Mouse (Mus musculus) heart, embryonic 14.5 days (tissue): ENCODE data around the gene Kif16b. TPM values are rescaled to one million over a fixed set of nuclear protein-coding genes. Genes with fewer than 3 reads are reported as not detected.
A peak's percentile ranks its signal among the peaks of the same experiment; 100 is the strongest.

Experiments used
- ATAC-seq: fragments of 200-750 bp; cut with Nextera tagmentation; 2 replicates; pipeline ENCODE4 v1.8.0; 2017; ENCODE audit warnings: low read depth, moderate TSS enrichment; ENCODE audit not compliant: insufficient number of reproducible peaks, insufficient read depth, low FRiP score
- H3K27ac ChIP-seq, 2 experiments: fragments of 200-500 bp in 1 of 2; fragments of 300-500 bp in 1 of 2; sonication (generic) in 1 of 2; replicated peaks in 1 of 2; 2 replicates each; pipeline ENCODE4 v1.5.1; 2012 to 2014; ENCODE audit warnings: low read depth in 2 of 2, low read length in 2 of 2, control low read depth in 1 of 2, mild to moderate bottlenecking in 1 of 2, mixed read lengths in 1 of 2; ENCODE audit not compliant: control insufficient read depth in 1 of 2, insufficient read depth in 1 of 2
- H3K27me3 ChIP-seq: fragments of 300-500 bp; sonication (generic); 2 replicates; pipeline ENCODE4 v1.6.1; 2014; ENCODE audit warnings: mild to moderate bottlenecking, low read length, control low read depth; ENCODE audit not compliant: control insufficient read depth, insufficient read depth
- H3K36me3 ChIP-seq: fragments of 300-500 bp; sonication (generic); 2 replicates; pipeline ENCODE4 v1.6.1; 2014; ENCODE audit warnings: mild to moderate bottlenecking, control low read depth, low read length, mixed read lengths; ENCODE audit not compliant: control insufficient read depth, insufficient read depth
- H3K4me1 ChIP-seq, 2 experiments: fragments of 200-500 bp in 1 of 2; fragments of 300-500 bp in 1 of 2; sonication (generic) in 1 of 2; 2 replicates each; pipeline ENCODE4 v1.6.1; 2012 to 2014; ENCODE audit warnings: low read length in 2 of 2, control low read depth in 1 of 2, mixed read lengths in 1 of 2; ENCODE audit not compliant: control insufficient read depth in 2 of 2, insufficient read depth in 2 of 2
- H3K4me2 ChIP-seq: fragments of 300-500 bp; sonication (generic); 2 replicates; pipeline ENCODE4 v1.6.1; 2014; ENCODE audit warnings: mild to moderate bottlenecking, low read length
- H3K4me3 ChIP-seq, 2 experiments: fragments of 200-500 bp in 1 of 2; fragments of 300-500 bp in 1 of 2; sonication (generic) in 1 of 2; 2 replicates each; pipeline ENCODE4 v1.5.1; 2012 to 2014; ENCODE audit warnings: low read length in 2 of 2, mild to moderate bottlenecking in 2 of 2, control low read depth in 1 of 2, low read depth in 1 of 2, moderate library complexity in 1 of 2; ENCODE audit not compliant: control insufficient read depth in 1 of 2, insufficient read depth in 1 of 2
- H3K9ac ChIP-seq: fragments of 300-500 bp; sonication (generic); 2 replicates; pipeline ENCODE4 v1.6.1; 2014; ENCODE audit warnings: mild to moderate bottlenecking, low read length
- H3K9me3 ChIP-seq: fragments of 300-500 bp; sonication (generic); 2 replicates; pipeline ENCODE4 v1.6.1; 2016; ENCODE audit warnings: low read length, control low read depth; ENCODE audit not compliant: control insufficient read depth
- WGBS: fragments of 180-500 bp; shearing (Covaris S2); extraction: QIAGEN DNeasy Blood & Tissue Kit; methylation state at CpG from one replicate; pipeline ENCODE4 v1.1.7; 2014; 5-methylcytosine and 5-hydroxymethylcytosine counted together
- polyA plus RNA-seq: library from polyadenylated mRNA; unstranded; fragments of >200 nt; fragmentation: Nextera tagmentation; extraction: Ambion mirVana; gene quantifications from 2 replicates; pipeline ENCODE4 v1.2.1, GENCODE M21; 2014

Kif16b gene
- polyA plus RNA-seq: 10.4 and 12.3 TPM in 2 replicates

DNA sequence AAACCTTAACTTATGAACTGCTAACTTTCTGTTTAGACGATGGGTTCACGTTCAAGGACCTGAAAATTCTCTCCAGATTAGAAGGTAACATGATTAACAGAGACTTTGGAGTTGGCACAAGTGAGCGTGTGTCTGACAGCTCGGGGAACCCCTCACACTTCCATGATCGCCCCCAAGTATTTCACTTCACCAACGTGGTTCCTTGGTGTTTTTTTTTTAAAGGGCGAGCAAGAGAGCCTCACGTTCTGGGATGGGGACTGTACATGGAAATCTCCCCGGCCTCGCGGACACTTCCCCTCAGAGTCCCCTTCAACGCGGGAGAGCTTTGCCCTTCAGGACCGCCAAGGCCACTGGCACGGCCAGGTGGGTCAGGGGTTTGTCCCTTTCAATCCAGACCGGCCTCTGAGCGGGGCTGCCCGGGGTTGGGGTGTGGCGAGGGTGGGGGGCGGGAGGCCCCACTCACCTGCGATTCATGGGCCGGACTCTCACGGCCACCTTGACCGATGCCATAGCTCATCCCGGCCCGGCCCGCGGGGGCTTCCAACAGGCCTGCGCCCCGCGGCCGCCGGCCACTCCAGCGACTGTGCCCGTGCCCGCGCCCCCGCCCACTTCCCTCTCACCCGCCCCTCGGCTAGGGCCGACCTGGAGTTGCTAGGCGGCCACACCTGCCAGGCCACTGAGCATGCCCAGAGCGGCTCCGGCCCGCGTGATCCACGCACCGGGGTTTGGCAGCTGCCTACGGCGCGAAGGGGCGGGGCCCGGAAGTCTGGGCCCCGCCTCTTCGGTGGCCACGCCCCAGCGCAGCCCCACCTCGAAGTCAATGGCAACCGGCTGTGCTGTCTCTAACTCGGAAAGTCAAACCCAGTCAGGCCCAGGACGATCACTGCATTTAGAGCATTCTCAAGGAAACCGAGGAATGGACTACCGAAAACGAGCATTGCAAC, at the start of gene Kif16b:
TSS of gene Kif16b (minus strand) at position 670 of the 944 bp plus-strand sequence.
- peak within 1 kb of the TSS; percentile 72 to 76 for H3K4me3 ChIP-seq
- under 1% methylated on average over 64 of the region's 64 CpGs for WGBS
- H3K9ac ChIP-seq: peak within 1 kb of the TSS; percentile 82
- ATAC-seq: peak; percentile 97
- peak within 1 kb of the TSS; percentile 73 to 77 for H3K27ac ChIP-seq
- no peaks in the 10 kb centered on the region for H3K27me3 ChIP-seq
- H3K9me3 ChIP-seq: no peaks in the 10 kb centered on the region
- H3K36me3 ChIP-seq: no peaks in the 10 kb centered on the region
- H3K4me2 ChIP-seq: peak within 1 kb of the TSS; percentile 89
- H3K4me1 ChIP-seq: peaks cover 5 to 15% of the 10 kb centered on the region in 2 experiments; a peak in 3 of 4 replicates

GRCm38 (mm10) chr2:142940899-142941642, 39.7 kb upstream of the Kif16b start:
- WGBS: 50% methylated on average over 6 of the region's 6 CpGs
- ATAC-seq: no peak

DNA sequence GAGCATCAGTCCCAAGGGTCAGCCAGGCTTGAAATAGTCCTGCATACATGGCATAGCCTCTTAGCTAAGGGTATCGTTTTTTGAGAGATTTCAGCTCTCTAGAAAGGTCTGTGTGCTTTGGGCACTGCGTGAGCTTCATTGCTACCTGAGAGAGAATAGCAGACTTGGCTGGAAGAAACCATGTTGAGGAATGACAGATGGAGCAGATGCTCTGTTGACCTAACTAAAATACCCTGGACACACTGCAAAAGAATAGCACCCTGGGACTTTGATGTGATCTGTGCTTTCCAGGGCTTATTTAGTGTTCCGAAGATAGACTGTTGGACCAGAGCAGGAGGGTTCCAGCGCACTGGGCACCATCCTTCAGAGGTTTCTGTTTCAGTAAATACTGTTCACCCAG, 29.1 kb upstream of the Kif16b start:
- WGBS: 79% methylated on average over 4 of the region's 4 CpGs
- Histone ChIP-seq H3K36me3 (no peaks in the 10 kb centered on the region), H3K4me3 (no peak overlapping the region)

More at GRCm38 (mm10) chr2:142940899-142941642, 39.7 kb upstream of the Kif16b start:
- no peaks in the 10 kb centered on the region for H3K27me3 ChIP-seq
- no peak overlapping the region for H3K4me2 ChIP-seq
- H3K27ac ChIP-seq: no peak overlapping the region
- no peak overlapping the region for H3K9ac ChIP-seq
- H3K4me1 ChIP-seq: no peaks in the 10 kb centered on the region
- no peaks in the 10 kb centered on the region for H3K36me3 ChIP-seq
- no peaks in the 10 kb centered on the region for H3K9me3 ChIP-seq
- no peak overlapping the region for H3K4me3 ChIP-seq

DNA sequence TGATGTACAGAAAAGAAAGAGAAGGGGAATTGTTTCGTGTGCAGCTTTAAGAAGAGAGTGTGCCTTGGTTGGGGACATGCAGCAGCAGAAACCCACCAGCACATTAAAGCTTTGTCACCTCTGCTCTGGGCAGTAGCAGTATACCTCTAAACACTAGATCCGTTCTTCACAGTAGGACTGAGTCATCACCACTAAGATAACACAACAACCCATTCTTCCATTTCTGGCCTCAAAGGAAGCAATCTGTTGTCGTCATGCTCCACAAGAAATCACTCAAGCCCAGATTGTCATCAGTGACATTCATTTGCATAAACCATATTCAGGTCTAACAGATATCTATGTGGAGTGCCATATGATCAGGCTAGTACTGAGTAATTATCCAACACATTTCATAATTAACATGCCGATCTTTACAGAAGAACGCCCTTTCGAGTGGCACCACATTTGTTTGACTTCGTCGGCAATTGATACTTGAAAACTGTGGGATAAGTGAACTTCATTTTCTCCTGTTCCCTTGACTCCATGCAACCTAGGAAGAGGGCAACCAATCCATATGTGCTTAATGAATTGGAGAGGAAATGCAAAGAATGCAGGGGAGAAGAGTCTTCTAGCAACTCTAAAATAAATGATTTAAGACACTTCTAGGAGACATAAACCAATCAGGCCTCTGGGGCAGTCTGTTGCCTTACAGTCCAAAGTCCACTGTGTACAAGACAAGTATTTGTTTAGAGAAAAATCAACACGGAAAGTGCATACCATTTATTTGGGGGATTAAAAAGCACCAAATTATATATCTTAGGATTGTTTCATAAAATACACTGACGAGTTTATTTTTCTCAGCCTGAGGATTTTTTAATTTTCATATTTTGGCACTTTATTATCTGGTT, 28.1 kb upstream of the Kif16b start:
- WGBS: 75% methylated on average over 10 of the region's 10 CpGs
- H3K4me1 ChIP-seq: no peaks in the 10 kb centered on the region
- no peak for ATAC-seq
- H3K27ac ChIP-seq: no peak overlapping the region
- H3K36me3 ChIP-seq: no peaks in the 10 kb centered on the region
- H3K4me3 ChIP-seq: no peak overlapping the region
- 0 out of 2 replicates have a peak, but pooled peaks cover 5% of the 10 kb centered on the region for H3K9me3 ChIP-seq
- H3K27me3 ChIP-seq: no peaks in the 10 kb centered on the region
- H3K4me2 ChIP-seq: no peak overlapping the region
- no peak overlapping the region for H3K9ac ChIP-seq

More for the DNA sequence above, 29.1 kb upstream of the Kif16b start:
- Histone ChIP-seq H3K27ac (no peak overlapping the region), H3K4me1 (no peaks in the 10 kb centered on the region), H3K27me3 (no peaks in the 10 kb centered on the region), H3K9ac (no peak overlapping the region), H3K4me2 (no peak overlapping the region), H3K9me3 (0 out of 2 replicates have a peak, but pooled peaks cover 5% of the 10 kb centered on the region)
- ATAC-seq: no peak

DNA sequence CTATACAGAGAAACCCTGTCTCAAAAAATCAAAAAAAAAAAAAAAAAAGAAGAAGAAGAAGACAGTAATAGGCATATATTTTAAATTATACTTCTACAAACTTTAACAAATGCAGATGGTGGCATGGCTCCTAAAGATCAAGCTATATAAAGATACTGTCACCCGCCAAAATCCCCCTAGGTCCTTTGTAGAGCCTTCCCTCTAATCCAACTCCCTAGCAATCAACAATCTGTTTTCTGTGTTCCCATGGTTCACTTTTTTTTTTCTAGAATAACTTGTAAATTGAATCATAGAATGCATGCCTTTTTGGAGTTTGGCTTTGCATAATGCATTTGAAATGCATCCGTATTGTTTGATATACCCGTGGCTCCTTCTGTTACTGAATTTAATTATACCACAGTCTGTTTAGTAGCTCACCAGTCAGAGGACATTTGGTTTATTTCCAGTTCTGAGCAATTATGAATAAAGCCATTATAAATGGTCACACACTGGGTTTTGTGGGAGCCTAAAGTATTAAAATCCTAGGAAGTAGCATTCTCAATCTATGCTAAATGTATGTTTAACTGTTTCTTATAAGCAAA, 9.6 kb upstream of the Kif16b start:
- Histone ChIP-seq H3K4me3 (no peak overlapping the region), H3K27me3 (no peaks in the 10 kb centered on the region), H3K9me3 (no peaks in the 10 kb centered on the region), H3K4me2 (no peak overlapping the region), H3K4me1 (no peaks in the 10 kb centered on the region), H3K36me3 (no peaks in the 10 kb centered on the region), H3K9ac (no peak overlapping the region), H3K27ac (no peak overlapping the region)
- ATAC-seq: no peak
- WGBS: 87% methylated on average over 3 of the region's 3 CpGs

GRCm38 (mm10) chr2:142909213-142909612, 7.9 kb upstream of the Kif16b start:
- H3K9me3 ChIP-seq: no peaks in the 10 kb centered on the region
- H3K9ac ChIP-seq: no peak overlapping the region
- H3K27me3 ChIP-seq: no peaks in the 10 kb centered on the region
- no peak overlapping the region for H3K27ac ChIP-seq
- 72% methylated on average over 3 of the region's 3 CpGs for WGBS
- H3K4me3 ChIP-seq: no peak overlapping the region
- no peaks in the 10 kb centered on the region for H3K4me1 ChIP-seq
- ATAC-seq: no peak
- no peaks in the 10 kb centered on the region for H3K36me3 ChIP-seq
- no peak overlapping the region for H3K4me2 ChIP-seq
